Mouse (Mus musculus): ENCODE data around the gene Mavs. TPM values are rescaled to one million over a fixed set of nuclear protein-coding genes. Genes with fewer than 3 reads are reported as not detected.

The Mavs gene
- polyA plus RNA-seq, 1 experiment from 2014 or later = 8.6 TPM

GRCm38 (mm10) chr2:131201262-131201661 lies 32.6 kb upstream of the Mavs start:
- peaks cover 26% of the 10 kb centered on the region for H3K36me3 ChIP-seq
- ATAC-seq = no peak
- WGBS = 99% methylated on average over 3 of the region's 3 CpGs

GRCm38 (mm10) chr2:131203816-131204409 lies 29.9 kb upstream of the Mavs start:
- no peak overlapping the region for H3K4me3 ChIP-seq (replicated peaks)
- no peak overlapping the region for H3K9ac ChIP-seq (replicated peaks)
- H3K36me3 ChIP-seq = peaks cover 10% of the 10 kb centered on the region
- no peak for ATAC-seq
- H3K4me2 ChIP-seq (replicated peaks) = no peak overlapping the region
- no peak overlapping the region for H3K27ac ChIP-seq
- no peaks in the 10 kb centered on the region for H3K9me3 ChIP-seq
- no peaks in the 10 kb centered on the region for H3K27me3 ChIP-seq
- 91% methylated on average over 6 of the region's 6 CpGs for WGBS
- no peaks in the 10 kb centered on the region for H3K4me1 ChIP-seq (replicated peaks)

More at GRCm38 (mm10) chr2:131201262-131201661, 32.6 kb upstream of the Mavs start:
- Histone ChIP-seq H3K4me3 (replicated peaks) (no peak overlapping the region), H3K27ac (no peak overlapping the region), H3K4me2 (replicated peaks) (no peak overlapping the region), H3K27me3 (no peaks in the 10 kb centered on the region), H3K9me3 (no peaks in the 10 kb centered on the region), H3K9ac (replicated peaks) (no peak overlapping the region), H3K4me1 (replicated peaks) (no peaks in the 10 kb centered on the region; the same call in 1 of the 2 replicates)

- no peak overlapping the region for H3K4me3 ChIP-seq (replicated peaks)
- ATAC-seq = 0 out of 2 replicates have a peak, but pooled peaks have one; percentile 21
- H3K27me3 ChIP-seq = no peaks in the 10 kb centered on the region
- 66% methylated on average over 7 of the region's 7 CpGs for WGBS
- no peak overlapping the region for H3K9ac ChIP-seq (replicated peaks)
- H3K36me3 ChIP-seq = peaks cover 6% of the 10 kb centered on the region
- H3K27ac ChIP-seq = no peak overlapping the region
- peaks cover 4% of the 10 kb centered on the region for H3K4me1 ChIP-seq (replicated peaks)
- H3K9me3 ChIP-seq = no peaks in the 10 kb centered on the region
- H3K4me2 ChIP-seq (replicated peaks) = no peak overlapping the region
Measured at GRCm38 (mm10) chr2:131204410-131204981, 29.4 kb upstream of the Mavs start.

- no peaks in the 10 kb centered on the region for H3K36me3 ChIP-seq
- no peak overlapping the region for H3K4me3 ChIP-seq (replicated peaks)
- no peaks in the 10 kb centered on the region for H3K27me3 ChIP-seq
- H3K4me1 ChIP-seq (replicated peaks) = peaks cover 7% of the 10 kb centered on the region
- H3K9ac ChIP-seq (replicated peaks) = no peak overlapping the region
- WGBS = 87% methylated on average over 8 of the region's 8 CpGs
- no peak overlapping the region for H3K27ac ChIP-seq
- no peak for ATAC-seq
- no peaks in the 10 kb centered on the region for H3K9me3 ChIP-seq
- H3K4me2 ChIP-seq (replicated peaks) = no peak overlapping the region
Measured at GRCm38 (mm10) chr2:131205521-131206182, 28.2 kb upstream of the Mavs start.

- ATAC-seq = no peak
- Histone ChIP-seq H3K36me3 (no peaks in the 10 kb centered on the region), H3K4me3 (replicated peaks) (no peak within 1 kb of the TSS), H3K9me3 (no peaks in the 10 kb centered on the region), H3K4me2 (replicated peaks) (no peak within 1 kb of the TSS), H3K27me3 (no peaks in the 10 kb centered on the region), H3K4me1 (replicated peaks) (peaks cover 16% of the 10 kb centered on the region), H3K27ac (no peak within 1 kb of the TSS), H3K9ac (replicated peaks) (no peak within 1 kb of the TSS)
- 91% methylated on average over 4 of the region's 4 CpGs for WGBS
Measured at GRCm38 (mm10) chr2:131206778-131207177, 27.1 kb upstream of the Mavs start, which contains the start of gene Ap5s1. Gene Ap5s1 (plus strand): TSS chr2:131207078.

GRCm38 (mm10) chr2:131208356-131208755 lies 25.5 kb upstream of the Mavs start:
- no peaks in the 10 kb centered on the region for H3K27me3 ChIP-seq
- H3K9me3 ChIP-seq = no peaks in the 10 kb centered on the region
- H3K4me2 ChIP-seq (replicated peaks) = no peak overlapping the region
- WGBS = 97% methylated on average over 2 of the region's 2 CpGs
- ATAC-seq = no peak
- H3K36me3 ChIP-seq = peaks cover 11% of the 10 kb centered on the region
- H3K4me1 ChIP-seq (replicated peaks) = peaks cover 19% of the 10 kb centered on the region
- no peak overlapping the region for H3K27ac ChIP-seq
- H3K9ac ChIP-seq (replicated peaks) = no peak overlapping the region
- H3K4me3 ChIP-seq (replicated peaks) = no peak overlapping the region

- H3K27ac ChIP-seq = peak overlapping the region; percentile 88
- peaks cover 18% of the 10 kb centered on the region for H3K36me3 ChIP-seq
- H3K9ac ChIP-seq (replicated peaks) = peak overlapping the region; percentile 73
- H3K4me3 ChIP-seq (replicated peaks) = peak overlapping the region; percentile 60
- H3K9me3 ChIP-seq = no peaks in the 10 kb centered on the region
- H3K27me3 ChIP-seq = no peaks in the 10 kb centered on the region
- peak overlapping the region; percentile 67 for H3K4me2 ChIP-seq (replicated peaks)
- ATAC-seq = peak; percentile 32; the same call in 1 of the 2 replicates
- peaks cover 23% of the 10 kb centered on the region for H3K4me1 ChIP-seq (replicated peaks)
- WGBS = 79% methylated on average over 4 of the region's 4 CpGs
Measured at GRCm38 (mm10) chr2:131209125-131209795, 24.6 kb upstream of the Mavs start.

GRCm38 (mm10) chr2:131209969-131210792 lies 23.7 kb upstream of the Mavs start:
- WGBS = 2% methylated on average over 50 of the region's 50 CpGs
- H3K4me3 ChIP-seq (replicated peaks) = peak overlapping the region; percentile 60

GRCm38 (mm10) chr2:131211026-131211615 lies 22.7 kb upstream of the Mavs start:
- H3K27ac ChIP-seq = peak overlapping the region; percentile 88
- peak overlapping the region; percentile 60 for H3K4me3 ChIP-seq (replicated peaks)
- H3K4me2 ChIP-seq (replicated peaks) = peak overlapping the region; percentile 67
- no peaks in the 10 kb centered on the region for H3K27me3 ChIP-seq
- no peak for ATAC-seq
- peaks cover 23% of the 10 kb centered on the region for H3K4me1 ChIP-seq (replicated peaks)
- WGBS = 75% methylated on average over 9 of the region's 9 CpGs
- peaks cover 18% of the 10 kb centered on the region for H3K36me3 ChIP-seq
- H3K9ac ChIP-seq (replicated peaks) = peak overlapping the region; percentile 73
- no peaks in the 10 kb centered on the region for H3K9me3 ChIP-seq

More at GRCm38 (mm10) chr2:131209969-131210792, 23.7 kb upstream of the Mavs start:
- H3K9me3 ChIP-seq = no peaks in the 10 kb centered on the region
- peak overlapping the region; percentile 67 for H3K4me2 ChIP-seq (replicated peaks)
- peaks cover 23% of the 10 kb centered on the region for H3K4me1 ChIP-seq (replicated peaks)
- H3K27ac ChIP-seq = peak overlapping the region; percentile 88
- no peaks in the 10 kb centered on the region for H3K27me3 ChIP-seq
- peak overlapping the region; percentile 73 for H3K9ac ChIP-seq (replicated peaks)
- peak; percentile 97 for ATAC-seq
- H3K36me3 ChIP-seq = peaks cover 18% of the 10 kb centered on the region

- no peak overlapping the region for H3K27ac ChIP-seq
- H3K9ac ChIP-seq (replicated peaks) = no peak overlapping the region; the same call in 1 of the 2 replicates
- H3K36me3 ChIP-seq = peaks cover 18% of the 10 kb centered on the region
- no peaks in the 10 kb centered on the region for H3K27me3 ChIP-seq
- no peaks in the 10 kb centered on the region for H3K9me3 ChIP-seq
- peaks cover 23% of the 10 kb centered on the region for H3K4me1 ChIP-seq (replicated peaks)
- H3K4me2 ChIP-seq (replicated peaks) = no peak overlapping the region
- ATAC-seq = no peak
- H3K4me3 ChIP-seq (replicated peaks) = no peak overlapping the region
- WGBS = 93% methylated on average over 7 of the region's 7 CpGs
Measured at GRCm38 (mm10) chr2:131213773-131214172, 20.1 kb upstream of the Mavs start.
